Mouse (Mus musculus): ENCODE results near the gene Sox5. TPM values are rescaled to one million over a fixed set of nuclear protein-coding genes. Genes with fewer than 3 reads are reported as not detected.

The Sox5 gene
- total and polyA plus RNA-seq, 2 experiments from 2014 or later = 26.2 to 32.9 TPM

DNA sequence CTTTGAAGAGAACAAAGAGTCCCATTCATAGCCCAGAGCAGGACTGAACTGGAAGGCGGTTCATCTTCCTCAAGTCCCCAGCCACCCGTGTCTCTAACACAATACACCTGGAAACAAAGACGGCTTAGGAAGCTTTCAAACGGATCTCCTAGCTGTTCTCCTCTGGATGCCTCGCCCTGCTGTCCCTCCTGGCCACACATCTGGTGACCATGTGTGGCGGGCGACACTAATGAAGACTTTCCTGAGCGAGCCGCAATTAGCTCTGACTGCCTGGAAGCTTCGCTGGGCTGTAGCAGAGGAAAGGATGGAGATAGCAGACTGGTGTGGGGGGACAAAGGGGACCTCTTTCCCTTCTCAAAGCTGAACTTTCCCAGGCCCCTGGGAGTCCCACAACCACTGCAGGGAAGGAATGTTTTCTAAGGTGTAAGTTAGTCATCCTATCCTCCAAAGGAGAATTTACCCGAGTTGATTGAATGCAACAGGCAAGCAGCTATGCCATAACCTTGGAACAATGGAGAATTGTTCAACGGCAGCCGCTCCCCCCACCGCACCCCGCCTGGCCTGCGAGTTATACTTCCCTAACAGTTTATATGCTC lies 517.4 kb downstream of the Sox5 start:
- Histone ChIP-seq H3K27me3 (ENCODE audit: insufficient read depth, low read length) (no peaks in the 10 kb centered on the region), H3K4me3 (ENCODE audit: low read length) (no peak overlapping the region), H3K4me2 (ENCODE audit: low read depth, low read length) (peak overlapping the region; percentile 26), H3K36me3 (ENCODE audit: insufficient read depth, low read length) (no peaks in the 10 kb centered on the region), H3K9me3 (ENCODE audit: low read length) (no peaks in the 10 kb centered on the region), H3K9ac (replicated peaks; ENCODE audit: low read length) (no peak overlapping the region), H3K27ac (no peak overlapping the region), H3K4me1 (ENCODE audit: insufficient read depth, low read length) (no peaks in the 10 kb centered on the region)
- WGBS = 21% methylated on average over 16 of the region's 16 CpGs
- no peak for TF ChIP-seq CTCF (IDR thresholded peaks at IDR 0.05; ENCODE audit: low read depth)
- ATAC-seq = no peak
- no peak for DNase-seq (ENCODE audit: low spot score)

DNA sequence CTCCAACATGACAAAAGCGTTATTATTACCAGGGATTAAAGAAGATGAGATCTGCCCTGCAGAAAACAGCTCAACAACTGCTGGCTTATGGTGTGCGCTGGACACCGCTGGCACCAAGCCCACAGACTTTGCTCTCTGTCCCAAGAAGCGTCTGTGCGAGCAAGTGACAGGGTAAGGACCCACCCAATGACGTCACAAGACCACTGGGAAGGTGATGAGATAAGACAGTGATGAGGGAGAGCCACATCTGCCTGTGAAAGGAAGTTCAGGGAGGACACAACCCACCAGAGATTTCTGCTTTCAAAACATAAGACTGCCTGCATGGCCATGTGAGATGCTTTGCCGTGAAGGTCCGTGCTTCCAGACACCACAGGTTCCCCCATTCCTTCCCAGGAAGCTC lies 525.3 kb downstream of the Sox5 start:
- Histone ChIP-seq H3K36me3 (ENCODE audit: insufficient read depth, low read length) (no peaks in the 10 kb centered on the region), H3K9ac (replicated peaks; ENCODE audit: low read length) (no peak overlapping the region), H3K27me3 (ENCODE audit: insufficient read depth, low read length) (no peaks in the 10 kb centered on the region), H3K4me3 (ENCODE audit: low read length) (no peak overlapping the region), H3K9me3 (ENCODE audit: low read length) (no peaks in the 10 kb centered on the region), H3K27ac (no peak overlapping the region), H3K4me1 (ENCODE audit: insufficient read depth, low read length) (no peaks in the 10 kb centered on the region), H3K4me2 (ENCODE audit: low read depth, low read length) (no peak overlapping the region)
- DNase-seq (ENCODE audit: low spot score) (no peak), ATAC-seq (no peak)
- WGBS = 66% methylated on average over 8 of the region's 8 CpGs
- TF ChIP-seq CTCF (IDR thresholded peaks at IDR 0.05; ENCODE audit: low read depth) = no peak

DNA sequence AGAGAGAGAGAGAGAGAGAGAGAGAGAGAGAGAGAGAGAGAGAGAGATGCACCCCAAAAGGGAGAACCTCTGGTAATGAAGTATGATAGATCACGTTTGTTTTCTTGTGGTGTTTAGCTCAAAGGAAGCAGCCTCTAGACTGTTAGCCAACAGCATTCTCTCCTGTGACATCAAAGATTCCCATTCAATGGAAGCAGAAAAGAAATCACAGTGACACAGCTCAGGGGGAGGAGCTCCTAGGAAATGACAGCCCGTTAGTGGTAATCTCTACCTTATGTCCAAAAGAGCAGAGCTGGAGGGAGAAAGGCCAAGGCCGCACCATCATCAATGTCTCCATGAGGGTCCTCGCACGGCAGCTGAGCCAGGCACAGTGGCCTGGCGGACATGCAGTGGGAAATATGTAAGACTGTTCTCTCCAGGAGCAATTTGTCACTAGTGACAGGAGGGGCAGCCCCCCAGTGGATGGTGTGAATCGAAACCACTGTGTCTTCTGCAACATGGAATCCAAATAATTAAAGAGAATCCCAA lies 529.5 kb downstream of the Sox5 start:
- no peak overlapping the region for H3K27ac ChIP-seq
- WGBS = 37% methylated on average over 7 of the region's 7 CpGs
- no peaks in the 10 kb centered on the region for H3K9me3 ChIP-seq (ENCODE audit: low read length)
- no peaks in the 10 kb centered on the region for H3K36me3 ChIP-seq (ENCODE audit: insufficient read depth, low read length)
- H3K4me2 ChIP-seq (ENCODE audit: low read depth, low read length) = no peak overlapping the region
- DNase-seq (ENCODE audit: low spot score) (peak; percentile 5), ATAC-seq (no peak)
- no peak overlapping the region for H3K9ac ChIP-seq (replicated peaks; ENCODE audit: low read length)
- no peak overlapping the region for H3K4me3 ChIP-seq (ENCODE audit: low read length)
- H3K27me3 ChIP-seq (ENCODE audit: insufficient read depth, low read length) = no peaks in the 10 kb centered on the region
- H3K4me1 ChIP-seq (ENCODE audit: insufficient read depth, low read length) = peaks cover 10% of the 10 kb centered on the region; the same call in 1 of the 2 replicates
- TF ChIP-seq CTCF (IDR thresholded peaks at IDR 0.05; ENCODE audit: low read depth) = no peak

DNA sequence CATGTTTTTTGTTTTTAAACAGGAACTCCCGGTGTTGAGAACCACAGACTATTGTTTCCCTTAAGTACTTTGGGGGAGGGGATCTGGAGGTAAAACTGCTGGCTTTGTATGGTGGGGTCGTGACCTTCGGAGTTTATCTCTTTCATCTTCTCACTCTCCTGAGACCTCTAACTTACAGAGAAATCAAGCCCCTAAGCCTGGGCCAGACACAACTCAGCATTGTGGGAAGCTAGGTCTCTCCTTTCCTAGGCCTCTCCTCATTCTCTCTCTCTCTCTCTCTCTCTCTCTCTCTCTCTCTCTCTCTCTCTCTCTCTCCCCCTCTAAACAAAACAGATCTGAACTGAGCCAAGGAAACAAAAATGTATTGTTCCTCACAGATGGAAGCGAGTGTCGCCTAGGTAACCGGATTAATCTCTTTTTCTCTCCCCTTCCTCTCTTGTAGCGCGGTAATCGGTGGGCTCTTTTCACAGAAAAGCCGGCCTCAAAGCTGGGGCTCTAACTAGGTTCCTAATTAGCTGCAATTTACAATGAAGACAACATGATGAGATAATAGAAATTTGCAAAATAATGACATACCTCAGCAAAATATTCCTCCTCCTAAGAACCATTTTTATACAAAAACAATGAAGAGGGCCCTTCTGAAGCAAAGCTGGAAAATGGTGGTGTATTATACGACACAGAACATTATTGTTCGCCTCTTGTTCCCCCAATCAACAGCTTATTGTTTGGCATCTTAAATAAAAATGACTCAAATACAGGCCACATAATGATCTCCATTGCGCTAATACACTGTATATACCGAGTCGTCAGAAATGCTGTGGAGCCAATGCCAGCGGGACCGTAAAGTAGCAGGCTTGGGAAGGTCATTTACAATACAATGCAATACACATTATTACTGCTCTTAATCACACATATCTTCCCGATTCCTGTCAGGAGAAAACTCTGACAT lies 530.3 kb downstream of the Sox5 start:
- no peaks in the 10 kb centered on the region for H3K27me3 ChIP-seq (ENCODE audit: insufficient read depth, low read length)
- DNase-seq (ENCODE audit: low spot score) (peak; percentile 58), ATAC-seq (peak; percentile 38; the same call in 1 of the 2 replicates)
- H3K9ac ChIP-seq (replicated peaks; ENCODE audit: low read length) = no peak overlapping the region
- no peaks in the 10 kb centered on the region for H3K36me3 ChIP-seq (ENCODE audit: insufficient read depth, low read length)
- no peak overlapping the region for H3K4me2 ChIP-seq (ENCODE audit: low read depth, low read length)
- H3K4me3 ChIP-seq (ENCODE audit: low read length) = no peak overlapping the region
- 19% methylated on average over 18 of the region's 18 CpGs for WGBS
- H3K9me3 ChIP-seq (ENCODE audit: low read length) = no peaks in the 10 kb centered on the region
- TF ChIP-seq CTCF (IDR thresholded peaks at IDR 0.05; ENCODE audit: low read depth) = no peak
- H3K27ac ChIP-seq = no peak overlapping the region
- H3K4me1 ChIP-seq (ENCODE audit: insufficient read depth, low read length) = peaks cover 10% of the 10 kb centered on the region; the same call in 1 of the 2 replicates

DNA sequence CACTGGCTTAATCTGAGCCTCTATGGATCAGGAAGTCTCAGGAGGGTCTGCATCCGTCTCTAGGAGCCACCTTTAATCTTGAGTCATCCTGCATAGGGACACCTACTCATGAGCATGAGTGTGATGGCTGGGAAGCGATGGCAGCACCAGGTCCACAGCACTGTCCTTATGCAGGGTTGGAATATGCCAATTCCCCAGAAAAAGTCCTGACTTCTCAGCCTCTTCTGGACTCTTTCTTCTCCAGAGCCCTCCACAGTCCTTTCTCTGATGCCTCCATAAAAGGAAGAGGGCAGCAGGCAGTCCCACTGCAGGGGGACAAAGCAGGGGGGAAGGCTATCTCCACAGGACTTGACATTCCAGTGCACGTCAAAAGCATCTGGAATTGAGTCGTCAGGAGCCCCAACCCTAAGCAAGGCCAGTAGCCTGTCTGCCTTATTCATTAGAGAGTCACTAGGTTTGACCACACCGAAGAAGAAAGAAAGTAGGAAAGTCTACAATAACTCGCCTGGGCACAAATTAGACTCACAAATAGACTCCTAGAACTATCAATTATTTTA lies 531.1 kb downstream of the Sox5 start:
- ATAC-seq (no peak), DNase-seq (ENCODE audit: low spot score) (no peak)
- H3K4me3 ChIP-seq (ENCODE audit: low read length) = no peak overlapping the region
- H3K9ac ChIP-seq (replicated peaks; ENCODE audit: low read length) = no peak overlapping the region
- WGBS = 43% methylated on average over 6 of the region's 6 CpGs
- peaks cover 10% of the 10 kb centered on the region; the same call in 1 of the 2 replicates for H3K4me1 ChIP-seq (ENCODE audit: insufficient read depth, low read length)
- H3K4me2 ChIP-seq (ENCODE audit: low read depth, low read length) = no peak overlapping the region
- H3K27me3 ChIP-seq (ENCODE audit: insufficient read depth, low read length) = no peaks in the 10 kb centered on the region
- H3K27ac ChIP-seq = no peak overlapping the region
- no peak for TF ChIP-seq CTCF (IDR thresholded peaks at IDR 0.05; ENCODE audit: low read depth)
- no peaks in the 10 kb centered on the region for H3K9me3 ChIP-seq (ENCODE audit: low read length)
- H3K36me3 ChIP-seq (ENCODE audit: insufficient read depth, low read length) = no peaks in the 10 kb centered on the region

DNA sequence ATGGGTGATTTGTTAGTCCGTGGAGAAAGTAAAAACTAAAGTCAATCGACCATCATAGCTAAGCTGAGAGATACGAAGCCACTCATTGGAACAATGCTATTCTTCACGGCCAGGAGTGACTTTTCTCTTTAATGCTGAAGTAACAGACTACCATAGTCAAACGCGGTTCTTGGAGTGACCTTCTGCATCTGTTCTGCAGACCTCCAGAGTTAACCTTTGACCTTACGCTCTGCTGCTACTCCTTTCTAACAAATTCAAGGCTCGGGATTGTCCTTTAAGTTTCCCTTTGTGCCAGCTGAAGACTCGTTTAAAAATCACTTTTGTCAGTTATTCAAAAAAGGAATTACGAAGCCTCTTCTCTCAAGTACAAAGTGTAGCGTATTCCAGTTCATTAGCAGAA lies 545.2 kb downstream of the Sox5 start:
- ATAC-seq (no peak), DNase-seq (ENCODE audit: low spot score) (no peak)
- Histone ChIP-seq H3K27ac (no peak overlapping the region), H3K36me3 (ENCODE audit: insufficient read depth, low read length) (no peaks in the 10 kb centered on the region), H3K4me2 (ENCODE audit: low read depth, low read length) (no peak overlapping the region), H3K9me3 (ENCODE audit: low read length) (no peaks in the 10 kb centered on the region), H3K4me1 (ENCODE audit: insufficient read depth, low read length) (no peaks in the 10 kb centered on the region), H3K27me3 (ENCODE audit: insufficient read depth, low read length) (no peaks in the 10 kb centered on the region), H3K4me3 (ENCODE audit: low read length) (no peak overlapping the region), H3K9ac (replicated peaks; ENCODE audit: low read length) (no peak overlapping the region)
- 58% methylated on average over 11 of the region's 11 CpGs for WGBS
- TF ChIP-seq CTCF (IDR thresholded peaks at IDR 0.05; ENCODE audit: low read depth) = no peak
